Mouse (Mus musculus) intestine, embryonic 16.5 days (tissue): ENCODE results near the gene Nbea. TPM values are rescaled to one million over a fixed set of nuclear protein-coding genes. Genes with fewer than 3 reads are reported as not detected.

ENCODE experiments used
- ATAC-seq: fragments of 200-750 bp; cut with Nextera tagmentation; 2 replicates; pipeline ENCODE4 v1.8.0; 2017; ENCODE audit warnings: moderate TSS enrichment, moderate library complexity
- H3K27ac ChIP-seq: fragments of 300-500 bp; sonication (generic); 2 replicates; pipeline ENCODE4 v1.5.1; 2014; ENCODE audit warnings: mild to moderate bottlenecking, low read length
- H3K27me3 ChIP-seq: fragments of 300-500 bp; sonication (generic); replicated peaks from 2 replicates; pipeline ENCODE4 v1.6.1; 2014; ENCODE audit warnings: low read length, control low read depth, mixed read lengths; ENCODE audit not compliant: control insufficient read depth, insufficient read depth
- H3K36me3 ChIP-seq: fragments of 300-500 bp; sonication (generic); 2 replicates; pipeline ENCODE4 v1.6.1; 2014; ENCODE audit warnings: low read length, control low read depth; ENCODE audit not compliant: control insufficient read depth, insufficient read depth
- H3K4me1 ChIP-seq: fragments of 300-500 bp; sonication (generic); 2 replicates; pipeline ENCODE4 v1.6.1; 2014; ENCODE audit warnings: low read length, control low read depth, mixed read lengths; ENCODE audit not compliant: control insufficient read depth, insufficient read depth
- H3K4me2 ChIP-seq: fragments of 300-500 bp; sonication (generic); 2 replicates; pipeline ENCODE4 v1.6.1; 2014; ENCODE audit warnings: low read depth, low read length, control low read depth
- H3K4me3 ChIP-seq: fragments of 300-500 bp; sonication (generic); 2 replicates; pipeline ENCODE4 v1.5.1; 2014; ENCODE audit warnings: mild to moderate bottlenecking, low read length
- H3K9ac ChIP-seq: fragments of 300-500 bp; sonication (generic); 2 replicates; pipeline ENCODE4 v1.6.1; 2014; ENCODE audit warnings: low read depth, low read length
- H3K9me3 ChIP-seq: fragments of 300-500 bp; sonication (generic); 2 replicates; pipeline ENCODE4 v1.6.1; 2016; ENCODE audit warnings: low read length, control low read depth; ENCODE audit not compliant: control insufficient read depth
- WGBS: fragments of 180-500 bp; shearing (Covaris S2); extraction: QIAGEN DNeasy Blood & Tissue Kit; methylation state at CpG from one replicate; pipeline ENCODE4 v1.1.7; 2014; 5-methylcytosine and 5-hydroxymethylcytosine counted together
- polyA plus RNA-seq: library from polyadenylated mRNA; unstranded; fragments of >200 nt; fragmentation: Nextera tagmentation; extraction: Ambion mirVana; gene quantifications from 2 replicates; pipeline ENCODE4 v1.2.1, GENCODE M21; 2015

The Nbea gene
- polyA plus RNA-seq, 1 experiment from 2014 or later: 5.6 TPM

GRCm38 (mm10) chr3:56157864-56158263 lies 25.6 kb downstream of the Nbea start:
- Histone ChIP-seq H3K4me3 (no peak overlapping the region), H3K4me2 (no peak overlapping the region), H3K4me1 (no peaks in the 10 kb centered on the region), H3K27ac (no peak overlapping the region), H3K9ac (no peak overlapping the region), H3K9me3 (no peaks in the 10 kb centered on the region), H3K27me3 (no peaks in the 10 kb centered on the region), H3K36me3 (no peaks in the 10 kb centered on the region)
- 86% methylated on average over 2 of the region's 2 CpGs for WGBS
- no peak for ATAC-seq

GRCm38 (mm10) chr3:56126674-56127073 lies 56.8 kb downstream of the Nbea start:
- 73% methylated on average over 3 of the region's 3 CpGs for WGBS
- Histone ChIP-seq H3K27ac (no peak overlapping the region), H3K4me1 (no peaks in the 10 kb centered on the region), H3K9me3 (no peaks in the 10 kb centered on the region; the same call in 1 of the 2 replicates), H3K36me3 (no peaks in the 10 kb centered on the region), H3K4me3 (no peak overlapping the region), H3K4me2 (no peak overlapping the region), H3K27me3 (no peaks in the 10 kb centered on the region), H3K9ac (no peak overlapping the region)
- no peak for ATAC-seq

- H3K36me3 ChIP-seq: no peaks in the 10 kb centered on the region
- no peak for ATAC-seq
- no peaks in the 10 kb centered on the region for H3K9me3 ChIP-seq
- H3K9ac ChIP-seq: no peak overlapping the region
- no peak overlapping the region for H3K27ac ChIP-seq
- no peaks in the 10 kb centered on the region for H3K27me3 ChIP-seq
- no peaks in the 10 kb centered on the region for H3K4me1 ChIP-seq
- H3K4me2 ChIP-seq: no peak overlapping the region
- no peak overlapping the region for H3K4me3 ChIP-seq
Measured at GRCm38 (mm10) chr3:56116647-56117046, 66.9 kb downstream of the Nbea start.

GRCm38 (mm10) chr3:56108101-56108500 lies 75.4 kb downstream of the Nbea start:
- ATAC-seq: no peak
- no peak overlapping the region for H3K4me3 ChIP-seq
- WGBS: 65% methylated on average over 2 of the region's 2 CpGs

GRCm38 (mm10) chr3:56097105-56097504 lies 86.4 kb downstream of the Nbea start:
- Histone ChIP-seq H3K36me3 (no peaks in the 10 kb centered on the region), H3K4me1 (no peaks in the 10 kb centered on the region), H3K4me3 (no peak overlapping the region), H3K27ac (no peak overlapping the region), H3K9me3 (no peaks in the 10 kb centered on the region), H3K27me3 (no peaks in the 10 kb centered on the region), H3K9ac (no peak overlapping the region), H3K4me2 (no peak overlapping the region)
- ATAC-seq: no peak
- WGBS: 40% methylated on average over 5 of the region's 5 CpGs

More at GRCm38 (mm10) chr3:56108101-56108500, 75.4 kb downstream of the Nbea start:
- H3K4me1 ChIP-seq: no peaks in the 10 kb centered on the region
- no peak overlapping the region for H3K27ac ChIP-seq
- H3K27me3 ChIP-seq: no peaks in the 10 kb centered on the region
- no peak overlapping the region for H3K9ac ChIP-seq
- H3K36me3 ChIP-seq: no peaks in the 10 kb centered on the region
- H3K4me2 ChIP-seq: no peak overlapping the region
- H3K9me3 ChIP-seq: no peaks in the 10 kb centered on the region

GRCm38 (mm10) chr3:56079015-56079612 lies 104.4 kb downstream of the Nbea start:
- WGBS: 93% methylated on average over 1 of the region's 1 CpGs
- H3K4me2 ChIP-seq: no peak overlapping the region
- H3K9me3 ChIP-seq: no peaks in the 10 kb centered on the region
- no peaks in the 10 kb centered on the region for H3K4me1 ChIP-seq
- H3K36me3 ChIP-seq: no peaks in the 10 kb centered on the region
- H3K4me3 ChIP-seq: no peak overlapping the region
- no peak overlapping the region for H3K9ac ChIP-seq
- H3K27me3 ChIP-seq: no peaks in the 10 kb centered on the region
- ATAC-seq: no peak
- no peak overlapping the region for H3K27ac ChIP-seq

- ATAC-seq: no peak
- H3K4me1 ChIP-seq: no peaks in the 10 kb centered on the region
- WGBS: 74% methylated on average over 6 of the region's 6 CpGs
Measured at GRCm38 (mm10) chr3:56067849-56068248, 115.7 kb downstream of the Nbea start.

GRCm38 (mm10) chr3:56066360-56067040 lies 117.0 kb downstream of the Nbea start:
- Histone ChIP-seq H3K4me3 (no peak overlapping the region), H3K9ac (no peak overlapping the region), H3K27me3 (no peaks in the 10 kb centered on the region), H3K4me1 (no peaks in the 10 kb centered on the region), H3K27ac (no peak overlapping the region), H3K9me3 (no peaks in the 10 kb centered on the region), H3K36me3 (no peaks in the 10 kb centered on the region), H3K4me2 (no peak overlapping the region)
- ATAC-seq: no peak
- 80% methylated on average over 1 of the region's 1 CpGs for WGBS

More at GRCm38 (mm10) chr3:56067849-56068248, 115.7 kb downstream of the Nbea start:
- Histone ChIP-seq H3K9ac (no peak overlapping the region), H3K27me3 (no peaks in the 10 kb centered on the region), H3K4me2 (no peak overlapping the region), H3K36me3 (no peaks in the 10 kb centered on the region), H3K4me3 (no peak overlapping the region), H3K27ac (no peak overlapping the region), H3K9me3 (no peaks in the 10 kb centered on the region)

- no peaks in the 10 kb centered on the region for H3K27me3 ChIP-seq
Measured at GRCm38 (mm10) chr3:56065234-56065633, 118.3 kb downstream of the Nbea start.

More at GRCm38 (mm10) chr3:56065234-56065633, 118.3 kb downstream of the Nbea start:
- Histone ChIP-seq H3K4me2 (no peak overlapping the region), H3K4me3 (no peak overlapping the region), H3K9ac (no peak overlapping the region), H3K36me3 (no peaks in the 10 kb centered on the region), H3K9me3 (no peaks in the 10 kb centered on the region), H3K27ac (no peak overlapping the region), H3K4me1 (no peaks in the 10 kb centered on the region)
- 64% methylated on average over 4 of the region's 4 CpGs for WGBS
- ATAC-seq: no peak
